8 mouse cellular contexts compared by ENCODE assay signal in the genomic region with DNA sequence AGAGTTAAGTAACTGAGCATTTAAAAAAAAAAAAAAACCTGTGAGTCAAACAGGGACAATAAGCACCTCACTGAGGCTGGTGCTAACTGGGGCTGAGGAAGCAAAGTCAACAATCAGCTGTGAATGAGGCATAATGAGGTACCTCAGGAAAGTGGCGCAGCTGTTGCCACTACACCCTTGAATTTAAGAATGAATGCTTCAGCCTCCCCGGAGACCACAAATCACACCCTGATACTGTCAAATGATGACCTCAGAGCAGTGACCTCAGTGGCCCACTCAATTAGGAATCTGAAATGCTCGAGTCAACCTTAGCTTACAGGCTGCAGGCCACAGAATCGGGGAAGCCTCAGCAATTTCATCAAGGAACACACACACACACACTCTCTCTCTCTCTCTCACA. TPM values are rescaled to one million over a fixed set of nuclear protein-coding genes. Genes with fewer than 3 reads are reported as not detected.
DNase-seq lines count a peak whose midpoint lies in the region; ATAC-seq lines count a peak whose summit lies in the region.

No protein-coding gene starts in this region.

- WGBS in limb, embryonic 10.5 days: 24% methylated on average over 4 of the region's 4 CpGs
- WGBS in neural tube, embryonic 13.5 days: 11% methylated on average over 4 of the region's 4 CpGs

- ATAC-seq in frontal cortex, adult (ENCODE audit: low TSS enrichment): peak; percentile 12; the same call in 1 of the 2 replicates
- ATAC-seq in neural tube, embryonic 13.5 days (ENCODE audit: low read depth): no peak

- peaks cover 29% of the 10 kb centered on the region for H3K4me1 ChIP-seq in limb, embryonic 10.5 days
- peaks cover 62% of the 10 kb centered on the region for H3K4me1 ChIP-seq in neural tube, embryonic 13.5 days (replicated peaks)

- DNase-seq in frontal cortex, postnatal 14 days (ENCODE audit: low spot score in 2 of 2): no peak
- DNase-seq in embryo, embryonic 10.5 days (ENCODE audit: low spot score): peak; percentile 77
- DNase-seq in heart, postnatal 4 days: peak; percentile 29
- no peak for DNase-seq in limb, embryonic 10.5 days (ENCODE audit: low spot score)
- DNase-seq in cerebellum, postnatal 36 days: no peak
- DNase-seq in left cerebral cortex, adult 18-20 months (ENCODE audit: low spot score in 2 of 2): no peak

- H3K27ac ChIP-seq in limb, embryonic 10.5 days: peak overlapping the region; percentile 53; the same call in 1 of the 2 replicates
- peak overlapping the region; percentile 99 for H3K27ac ChIP-seq in neural tube, embryonic 13.5 days (replicated peaks)

- no peaks in the 10 kb centered on the region for H3K9me3 ChIP-seq in limb, embryonic 10.5 days (replicated peaks)
- H3K9me3 ChIP-seq in neural tube, embryonic 13.5 days: no peaks in the 10 kb centered on the region

- H3K4me3 ChIP-seq in limb, embryonic 10.5 days: peak overlapping the region; percentile 17; the same call in 1 of the 2 replicates
- H3K4me3 ChIP-seq in neural tube, embryonic 13.5 days: peak overlapping the region; percentile 86

- peaks cover 32% of the 10 kb centered on the region for H3K36me3 ChIP-seq in limb, embryonic 10.5 days
- peaks cover 32% of the 10 kb centered on the region for H3K36me3 ChIP-seq in neural tube, embryonic 13.5 days

- no peaks in the 10 kb centered on the region for H3K27me3 ChIP-seq in limb, embryonic 10.5 days (ENCODE audit: low read depth, poor library complexity, severe bottlenecking)
- no peaks in the 10 kb centered on the region for H3K27me3 ChIP-seq in neural tube, embryonic 13.5 days

- H3K4me2 ChIP-seq in neural tube, embryonic 13.5 days: peak overlapping the region; percentile 78

- H3K9ac ChIP-seq in neural tube, embryonic 13.5 days: peak overlapping the region; percentile 99

RNA-seq across cellular contexts. Expression of a gene that starts 5.0 kb away (rescaled TPM):
- total RNA-seq in heart, postnatal 4 days (2021): 10 to 100 TPM; 73.6 to 83.6 TPM
- 20.8 and 32.7 TPM in 2 replicates for polyA plus RNA-seq in limb, embryonic 10.5 days (2016; fragmentation: Nextera tagmentation; extraction: Ambion mirVana)
- 118 and 128 TPM in 2 replicates for polyA plus RNA-seq in neural tube, embryonic 13.5 days (2015; fragmentation: Nextera tagmentation; extraction: Ambion mirVana)
- total RNA-seq in left cerebral cortex, adult 18-20 months (2021): 10 to 100 TPM; 50.1 to 52.9 TPM

Comparison
In these comparisons a context has a peak if more than half of its experiments do, and no peak if none do; other contexts are left out.
1. DNase-seq: peak in embryo, embryonic 10.5 days (single experiment) and heart, postnatal 4 days (single experiment); none in frontal cortex, postnatal 14 days (0 of 2), limb, embryonic 10.5 days (single experiment), cerebellum, postnatal 36 days (0 of 2) and left cerebral cortex, adult 18-20 months (0 of 2).